Mouse (Mus musculus) ES-Bruce4 (cell line): Measurements from ENCODE around the gene Ifnk.

Source experiments
- CTCF ChIP-seq: IDR thresholded peaks from one replicate; pipeline ENCODE4 v1.8.1; 2011; ENCODE audit warnings: low read depth, low read length
- EP300 ChIP-seq: IDR thresholded peaks from 2 replicates; pipeline ENCODE4 v1.6.1; 2011; ENCODE audit warnings: low read depth, low read length; ENCODE audit not compliant: insufficient read depth
- POLR2A ChIP-seq: IDR thresholded peaks from one replicate; pipeline ENCODE4 v1.8.1; 2011; ENCODE audit warnings: low read length; ENCODE audit not compliant: insufficient read depth

- no peak for TF ChIP-seq POLR2A
- TF ChIP-seq CTCF: no peak
- TF ChIP-seq EP300: no peak
Observed at GRCm38 (mm10) chr4:35127759-35128158, 24.1 kb upstream of the Ifnk start.
